Mouse (Mus musculus): Measurements from ENCODE around the gene Eif4e3. TPM values are rescaled to one million over a fixed set of nuclear protein-coding genes. Genes with fewer than 3 reads are reported as not detected.

Eif4e3 gene
- polyA plus RNA-seq (2014; fragmentation: Illumina TruSeq; extraction: RNeasy Lipid Tissue Mini Kit (QIAGEN cat#74804); ENCODE audit: insufficient read depth, low read depth, low replicate concordance) = 22.4 TPM

GRCm38 (mm10) chr6:99666318-99667171 is at the start of gene Eif4e3, which contains the start of gene Gm20696:
Gene Eif4e3 (minus strand): TSS chr6:99666771.
Gene Gm20696 (minus strand): TSS chr6:99666797.

GRCm38 (mm10) chr6:99692206-99692915 is 25.8 kb upstream of the Eif4e3 start, which contains the start of gene Gpr27:
Gene Gpr27 (plus strand): TSS chr6:99692679.

Other genes starting within 250 kb of the Eif4e3 start
- 36.3 TPM for gene Foxp1, start 144.1 kb downstream of the Eif4e3 start, polyA plus RNA-seq (2014; fragmentation: Illumina TruSeq; extraction: RNeasy Lipid Tissue Mini Kit (QIAGEN cat#74804); ENCODE audit: insufficient read depth, low read depth, low replicate concordance)
- not detected for gene Gm20696, start within 50 bp of the Eif4e3 start, polyA plus RNA-seq (2014; fragmentation: Illumina TruSeq; extraction: RNeasy Lipid Tissue Mini Kit (QIAGEN cat#74804); ENCODE audit: insufficient read depth, low read depth, low replicate concordance)
- 1.9 TPM for gene Gpr27, start 25.9 kb upstream of the Eif4e3 start, polyA plus RNA-seq (2014; fragmentation: Illumina TruSeq; extraction: RNeasy Lipid Tissue Mini Kit (QIAGEN cat#74804); ENCODE audit: insufficient read depth, low read depth, low replicate concordance)
- gene Prok2, start 59.6 kb upstream of the Eif4e3 start, polyA plus RNA-seq (2014; fragmentation: Illumina TruSeq; extraction: RNeasy Lipid Tissue Mini Kit (QIAGEN cat#74804); ENCODE audit: insufficient read depth, low read depth, low replicate concordance) = not detected